Mouse (Mus musculus) lung, postnatal 0 days (tissue): Measurements from ENCODE around the gene 5430419D17Rik. TPM values are rescaled to one million over a fixed set of nuclear protein-coding genes. Genes with fewer than 3 reads are reported as not detected.

Experiments
- ATAC-seq: fragments of 200-750 bp; cut with Nextera tagmentation; 2 replicates; pipeline ENCODE4 v1.8.0; 2017; ENCODE audit warnings: moderate library complexity
- DNase-seq: peaks from one replicate; pipeline ENCODE4 v3.0.0-alpha.2; 2016; ENCODE audit warnings: low spot score
- H3K27ac ChIP-seq: fragments of 300-500 bp; sonication (generic); 2 replicates; pipeline ENCODE4 v1.5.1; 2014; ENCODE audit warnings: antibody characterized with exemption, mild to moderate bottlenecking, low read length, mixed read lengths
- H3K27me3 ChIP-seq: fragments of 300-500 bp; sonication (generic); replicated peaks from 2 replicates; pipeline ENCODE4 v1.6.1; 2014; ENCODE audit warnings: low read length, mixed read lengths; ENCODE audit not compliant: insufficient read depth
- H3K36me3 ChIP-seq: fragments of 300-500 bp; sonication (generic); 2 replicates; pipeline ENCODE4 v1.6.1; 2014; ENCODE audit warnings: low read length, mixed read lengths; ENCODE audit not compliant: insufficient read depth
- H3K4me1 ChIP-seq: fragments of 300-500 bp; sonication (generic); 2 replicates; pipeline ENCODE4 v1.6.1; 2014; ENCODE audit warnings: antibody characterized with exemption, low read depth, low read length, mixed read lengths; ENCODE audit not compliant: insufficient read depth
- H3K4me2 ChIP-seq: fragments of 300-500 bp; sonication (generic); replicated peaks from 2 replicates; pipeline ENCODE4 v1.6.1; 2014; ENCODE audit warnings: low read depth, mild to moderate bottlenecking, low read length, moderate library complexity, mixed read lengths
- H3K4me3 ChIP-seq: fragments of 300-500 bp; sonication (generic); 2 replicates; pipeline ENCODE4 v1.5.1; 2014; ENCODE audit warnings: low read depth, low read length
- H3K9ac ChIP-seq: fragments of 300-500 bp; sonication (generic); replicated peaks from 2 replicates; pipeline ENCODE4 v1.6.1; 2014; ENCODE audit warnings: low read depth, mild to moderate bottlenecking
- H3K9me3 ChIP-seq: fragments of 300-500 bp; sonication (generic); 2 replicates; pipeline ENCODE4 v1.6.1; 2016; ENCODE audit warnings: low read length, mixed read lengths
- CTCF ChIP-seq: IDR thresholded peaks from 2 replicates; pipeline ENCODE4 v1.5.1; 2016; ENCODE audit warnings: antibody characterized with exemption, mild to moderate bottlenecking
- EP300 ChIP-seq: IDR thresholded peaks from 2 replicates; pipeline ENCODE4 v1.6.1; 2016; ENCODE audit warnings: antibody characterized with exemption, mild to moderate bottlenecking, control low read depth
- WGBS: fragments of 180-500 bp; shearing (Covaris S2); extraction: QIAGEN DNeasy Blood & Tissue Kit; methylation state at CpG from one replicate; pipeline ENCODE4 v1.1.7; 2014; 5-methylcytosine and 5-hydroxymethylcytosine counted together
- polyA plus RNA-seq: library from polyadenylated mRNA; unstranded; fragments of >200 nt; fragmentation: Nextera tagmentation; extraction: Ambion mirVana; gene quantifications from 2 replicates; pipeline ENCODE4 v1.2.1, GENCODE M21; 2015

5430419D17Rik gene
- polyA plus RNA-seq, 1 experiment from 2014 or later = 0.02 TPM

DNA sequence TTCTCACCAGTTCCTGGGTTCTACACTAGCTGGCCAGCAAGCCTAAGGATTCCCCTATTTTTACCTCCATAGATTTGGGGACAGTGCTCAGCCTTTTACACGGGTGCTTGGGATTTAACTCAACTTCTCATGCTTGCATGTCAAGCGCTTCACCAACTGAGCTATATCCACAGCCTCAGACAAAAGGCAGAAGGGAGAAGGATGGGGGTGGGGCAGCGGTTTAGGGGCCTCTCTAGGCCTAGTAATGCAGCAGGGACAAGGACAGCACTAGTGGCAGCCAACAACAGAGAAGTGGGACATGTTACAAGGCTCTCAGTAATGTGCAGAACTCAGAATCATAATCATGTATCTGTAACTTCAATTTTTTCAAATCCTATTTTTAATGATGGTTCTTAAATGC is 6.4 kb upstream of the 5430419D17Rik start:
- Histone ChIP-seq H3K27me3 (no peaks in the 10 kb centered on the region), H3K4me3 (no peak overlapping the region), H3K36me3 (no peaks in the 10 kb centered on the region), H3K9ac (no peak overlapping the region), H3K27ac (no peak overlapping the region), H3K9me3 (no peaks in the 10 kb centered on the region), H3K4me1 (no peaks in the 10 kb centered on the region), H3K4me2 (no peak overlapping the region)
- 82% methylated on average over 3 of the region's 3 CpGs for WGBS
- TF ChIP-seq CTCF (no peak), EP300 (no peak)
- ATAC-seq (no peak), DNase-seq (no peak)

DNA sequence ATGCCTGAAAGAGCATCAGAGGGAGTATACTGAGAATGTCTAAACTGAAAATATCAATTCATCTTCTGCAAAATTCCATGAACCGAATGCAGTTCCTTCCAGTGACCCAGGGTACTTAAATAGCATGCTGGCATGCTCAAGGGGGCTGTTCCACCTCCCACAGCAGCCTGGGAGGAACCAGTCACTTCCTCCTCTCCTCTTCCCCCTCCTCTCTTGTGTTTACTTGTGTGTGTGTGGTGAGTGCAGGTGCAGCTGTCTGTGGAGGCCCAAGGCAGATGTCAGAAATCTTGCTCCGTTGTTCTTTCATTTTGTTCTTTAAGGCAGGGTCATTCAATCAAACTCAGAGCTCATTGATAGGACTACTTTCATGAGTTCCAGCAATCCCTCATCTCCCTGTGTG is 5.1 kb upstream of the 5430419D17Rik start:
- WGBS = 12% methylated on average over 2 of the region's 2 CpGs
- TF ChIP-seq CTCF = no peak
- no peak for TF ChIP-seq EP300
- Histone ChIP-seq H3K9me3 (no peaks in the 10 kb centered on the region), H3K27ac (no peak overlapping the region), H3K4me2 (no peak overlapping the region), H3K27me3 (no peaks in the 10 kb centered on the region), H3K4me1 (no peaks in the 10 kb centered on the region), H3K4me3 (no peak overlapping the region), H3K36me3 (no peaks in the 10 kb centered on the region), H3K9ac (no peak overlapping the region)
- ATAC-seq (no peak), DNase-seq (no peak)

DNA sequence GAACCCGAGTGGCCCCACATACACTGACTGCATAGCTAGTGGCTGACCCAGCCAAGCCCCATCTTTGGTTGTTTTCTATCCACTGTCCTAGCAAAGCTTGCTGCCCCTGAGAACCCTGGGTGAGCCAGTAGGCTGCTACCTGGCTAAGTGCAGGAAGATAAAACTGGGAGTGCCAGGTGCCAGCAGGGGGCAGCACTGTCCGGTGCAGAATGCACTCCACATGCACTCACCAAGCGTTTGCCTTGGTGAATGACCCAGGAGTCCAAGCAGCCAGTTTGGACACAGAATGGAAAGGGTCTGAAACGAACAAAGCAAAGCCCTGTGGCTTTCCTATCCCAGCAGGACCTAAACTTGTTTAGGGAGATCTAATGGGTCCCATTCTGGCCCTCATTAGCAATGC is 8.5 kb downstream of the 5430419D17Rik start:
- WGBS = 36% methylated on average over 4 of the region's 4 CpGs
- Histone ChIP-seq H3K36me3 (no peaks in the 10 kb centered on the region), H3K9me3 (no peaks in the 10 kb centered on the region), H3K4me3 (no peak overlapping the region), H3K27me3 (no peaks in the 10 kb centered on the region), H3K9ac (no peak overlapping the region), H3K4me2 (no peak overlapping the region), H3K27ac (no peak overlapping the region), H3K4me1 (no peaks in the 10 kb centered on the region)
- no peak for TF ChIP-seq EP300
- TF ChIP-seq CTCF = peak; percentile 74
- DNase-seq = peak; percentile 39
- ATAC-seq = peak; percentile 33; the same call in 1 of the 2 replicates

DNA sequence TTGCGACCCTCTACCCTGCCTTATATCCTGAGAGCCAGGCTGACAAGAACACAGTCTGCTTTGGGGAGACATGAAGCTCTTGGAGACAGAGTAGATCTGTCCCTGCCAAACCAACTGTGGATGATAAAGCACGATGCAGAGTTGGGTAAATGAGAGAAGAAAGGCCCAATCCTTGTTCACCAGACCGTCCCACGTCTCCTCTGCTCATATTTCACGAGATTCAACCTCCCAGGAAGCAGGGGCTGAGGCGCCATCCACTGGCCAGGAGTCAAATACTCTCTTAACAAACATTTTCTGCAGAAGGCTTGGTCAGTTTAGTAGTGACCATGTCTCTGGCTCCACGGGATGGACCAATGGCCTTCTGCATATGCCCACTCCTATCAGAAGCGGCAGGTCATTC is 10.1 kb downstream of the 5430419D17Rik start:
- Histone ChIP-seq H3K4me2 (no peak overlapping the region), H3K4me1 (no peaks in the 10 kb centered on the region), H3K9ac (no peak overlapping the region), H3K9me3 (no peaks in the 10 kb centered on the region), H3K4me3 (no peak overlapping the region), H3K27ac (no peak overlapping the region), H3K27me3 (no peaks in the 10 kb centered on the region), H3K36me3 (no peaks in the 10 kb centered on the region)
- WGBS = 56% methylated on average over 8 of the region's 8 CpGs
- TF ChIP-seq EP300 = no peak
- TF ChIP-seq CTCF = 0 out of 2 replicates have a peak, but pooled peaks have one; percentile 13
- DNase-seq (no peak), ATAC-seq (no peak)

DNA sequence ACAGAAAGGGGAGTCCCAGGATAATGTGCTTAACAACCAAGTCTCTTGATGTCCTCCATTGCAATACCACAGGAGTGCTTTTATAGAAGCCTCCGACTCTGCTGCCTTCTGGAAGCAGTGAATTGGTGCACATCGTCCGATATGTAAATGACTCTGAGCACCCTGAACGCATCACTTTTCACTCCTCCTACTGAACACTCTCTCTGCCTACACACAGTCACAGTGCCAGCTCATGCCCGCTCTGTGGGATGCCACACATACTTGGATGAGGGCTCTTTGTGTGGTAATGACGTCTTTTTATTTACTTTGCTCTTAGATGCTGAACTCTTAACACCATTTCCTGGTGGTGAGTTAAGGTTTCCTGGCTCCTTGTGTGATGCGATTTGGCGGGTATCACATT is 12.8 kb downstream of the 5430419D17Rik start:
- Histone ChIP-seq H3K4me1 (no peaks in the 10 kb centered on the region), H3K9me3 (no peaks in the 10 kb centered on the region), H3K36me3 (no peaks in the 10 kb centered on the region), H3K27me3 (no peaks in the 10 kb centered on the region), H3K4me3 (no peak overlapping the region), H3K27ac (no peak overlapping the region), H3K4me2 (no peak overlapping the region), H3K9ac (no peak overlapping the region)
- WGBS = 42% methylated on average over 8 of the region's 8 CpGs
- TF ChIP-seq EP300 (peak; percentile 87), CTCF (no peak)
- DNase-seq (peak; percentile 69), ATAC-seq (peak; percentile 93)

DNA sequence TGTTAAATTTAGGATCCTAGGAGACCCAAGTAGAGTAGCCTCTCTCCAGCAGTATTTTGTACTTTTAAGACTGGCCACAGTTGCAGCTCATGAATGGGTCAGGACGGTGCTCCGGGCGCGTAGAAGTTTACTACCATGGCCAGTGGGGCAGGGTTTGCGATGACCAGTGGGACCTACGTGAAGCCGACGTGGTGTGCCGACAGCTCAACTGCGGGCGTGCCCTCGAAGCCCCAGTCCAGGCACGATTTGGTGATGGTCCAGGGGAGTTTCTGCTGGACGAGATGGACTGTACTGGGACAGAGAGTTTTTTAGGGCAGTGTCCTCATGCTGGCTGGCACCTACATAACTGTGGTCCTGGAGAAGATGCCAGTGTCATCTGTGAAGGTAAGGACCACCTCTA is 13.8 kb downstream of the 5430419D17Rik start:
- Histone ChIP-seq H3K4me3 (no peak overlapping the region), H3K4me2 (no peak overlapping the region), H3K9ac (no peak overlapping the region), H3K4me1 (no peaks in the 10 kb centered on the region), H3K36me3 (no peaks in the 10 kb centered on the region), H3K27ac (no peak overlapping the region), H3K9me3 (no peaks in the 10 kb centered on the region), H3K27me3 (no peaks in the 10 kb centered on the region)
- ATAC-seq = no peak
- TF ChIP-seq CTCF (no peak), EP300 (no peak)
- 94% methylated on average over 14 of the region's 14 CpGs for WGBS
- DNase-seq = no peak

DNA sequence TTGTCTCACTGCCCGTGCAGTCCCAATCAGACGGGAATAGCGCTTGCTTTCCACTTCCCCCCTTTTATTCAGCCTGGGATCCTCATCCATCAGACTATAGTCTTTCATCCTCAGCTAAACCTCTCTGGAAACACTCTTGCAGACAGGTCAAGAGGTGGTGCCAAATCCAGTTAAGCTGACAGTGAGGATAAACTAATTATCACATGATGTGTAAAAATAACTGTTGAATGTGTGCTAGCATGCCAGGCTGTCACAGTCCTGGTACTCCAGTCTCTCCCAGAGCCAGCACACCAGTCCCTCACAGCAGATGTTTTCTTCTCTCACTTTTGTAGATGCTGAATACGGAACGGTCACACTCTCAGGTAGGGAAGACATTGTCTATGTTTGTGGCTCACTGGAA is 48.9 kb downstream of the 5430419D17Rik start:
- Histone ChIP-seq H3K4me1 (no peaks in the 10 kb centered on the region), H3K27ac (no peak overlapping the region), H3K9me3 (no peaks in the 10 kb centered on the region), H3K9ac (no peak overlapping the region), H3K4me2 (no peak overlapping the region), H3K27me3 (no peaks in the 10 kb centered on the region), H3K4me3 (no peak overlapping the region), H3K36me3 (no peaks in the 10 kb centered on the region)
- ATAC-seq (no peak), DNase-seq (no peak)
- 58% methylated on average over 5 of the region's 5 CpGs for WGBS
- no peak for TF ChIP-seq CTCF
- no peak for TF ChIP-seq EP300
